Mouse (Mus musculus) neural tube, embryonic 13.5 days (tissue): Measurements from ENCODE around the gene Chst10. TPM values are rescaled to one million over a fixed set of nuclear protein-coding genes. Genes with fewer than 3 reads are reported as not detected.

ENCODE experiments used
- ATAC-seq: fragments of 200-750 bp; cut with Nextera tagmentation; 2 replicates; pipeline ENCODE4 v1.8.0; 2017; ENCODE audit warnings: low read depth, mild to moderate bottlenecking, moderate TSS enrichment, moderate library complexity
- H3K27ac ChIP-seq: fragments of 300-500 bp; sonication (generic); replicated peaks from 2 replicates; pipeline ENCODE4 v1.5.1; 2015; ENCODE audit warnings: moderate library complexity, mild to moderate bottlenecking, inconsistent platforms
- H3K27me3 ChIP-seq: fragments of 300-500 bp; sonication (generic); 2 replicates; pipeline ENCODE4 v1.6.1; 2015; ENCODE audit warnings: mild to moderate bottlenecking, inconsistent platforms
- H3K36me3 ChIP-seq: fragments of 300-500 bp; sonication (generic); 2 replicates; pipeline ENCODE4 v1.6.1; 2015; ENCODE audit warnings: mild to moderate bottlenecking, inconsistent platforms
- H3K4me1 ChIP-seq: fragments of 300-500 bp; sonication (generic); replicated peaks from 2 replicates; pipeline ENCODE4 v1.6.1; 2015; ENCODE audit warnings: inconsistent platforms
- H3K4me2 ChIP-seq: fragments of 300-500 bp; sonication (generic); 2 replicates; pipeline ENCODE4 v1.6.1; 2015; ENCODE audit warnings: inconsistent platforms, mild to moderate bottlenecking, moderate library complexity
- H3K4me3 ChIP-seq: fragments of 300-500 bp; sonication (generic); 2 replicates; pipeline ENCODE4 v1.5.1; 2015; ENCODE audit warnings: mild to moderate bottlenecking, inconsistent platforms
- H3K9ac ChIP-seq: fragments of 300-500 bp; sonication (generic); 2 replicates; pipeline ENCODE4 v1.6.1; 2015; ENCODE audit warnings: moderate library complexity, mild to moderate bottlenecking, inconsistent platforms
- H3K9me3 ChIP-seq: fragments of 300-500 bp; sonication (generic); 2 replicates; pipeline ENCODE4 v1.6.1; 2016; ENCODE audit warnings: inconsistent platforms
- WGBS: fragments of 180-500 bp; shearing (Covaris S2); methylation state at CpG from one replicate; pipeline ENCODE4 v1.1.7; 2015; 5-methylcytosine and 5-hydroxymethylcytosine counted together
- polyA plus RNA-seq: library from polyadenylated mRNA; unstranded; fragments of >200 nt; fragmentation: Nextera tagmentation; extraction: Ambion mirVana; gene quantifications from 2 replicates; pipeline ENCODE4 v1.2.1, GENCODE M21; 2015

The Chst10 gene
- polyA plus RNA-seq, 1 experiment from 2014 or later, result 40.3 TPM

- no peaks in the 10 kb centered on the region for H3K9me3 ChIP-seq
- H3K4me2 ChIP-seq, result peak overlapping the region; percentile 99
- H3K36me3 ChIP-seq, result peaks cover 17% of the 10 kb centered on the region; the same call in 1 of the 2 replicates
- 2% methylated on average over 100 of the region's 103 CpGs for WGBS
- H3K4me3 ChIP-seq, result peak overlapping the region; percentile 76
- peak; percentile 76 for ATAC-seq
- peak overlapping the region; percentile 98 for H3K27ac ChIP-seq
- H3K9ac ChIP-seq, result peak overlapping the region; percentile 93
- peaks cover 18% of the 10 kb centered on the region for H3K4me1 ChIP-seq
- peaks cover 35% of the 10 kb centered on the region for H3K27me3 ChIP-seq
These were observed 62.1 kb downstream of the Chst10 start for GRCm38 (mm10) chr1:38835568-38836476.

- H3K4me1 ChIP-seq, result peaks cover 18% of the 10 kb centered on the region
- peak overlapping the region; percentile 93; the same call in 1 of the 2 replicates for H3K9ac ChIP-seq
- 31% methylated on average over 3 of the region's 3 CpGs for WGBS
- no peak overlapping the region for H3K27ac ChIP-seq
- peak overlapping the region; percentile 76 for H3K4me3 ChIP-seq
- H3K27me3 ChIP-seq, result peaks cover 27% of the 10 kb centered on the region
- no peak for ATAC-seq
- H3K36me3 ChIP-seq, result peaks cover 22% of the 10 kb centered on the region
- H3K4me2 ChIP-seq, result peak overlapping the region; percentile 99
- no peaks in the 10 kb centered on the region for H3K9me3 ChIP-seq
These were observed 63.1 kb downstream of the Chst10 start for GRCm38 (mm10) chr1:38834899-38835298.

- Histone ChIP-seq H3K36me3 (peaks cover 3% of the 10 kb centered on the region; the same call in 1 of the 2 replicates), H3K27me3 (no peaks in the 10 kb centered on the region), H3K9ac (no peak overlapping the region), H3K4me2 (no peak overlapping the region), H3K4me3 (no peak overlapping the region), H3K27ac (no peak overlapping the region), H3K9me3 (no peaks in the 10 kb centered on the region), H3K4me1 (peaks cover 16% of the 10 kb centered on the region)
- 76% methylated on average over 2 of the region's 2 CpGs for WGBS
- ATAC-seq, result no peak
These were observed 73.0 kb downstream of the Chst10 start for GRCm38 (mm10) chr1:38824926-38825325.

GRCm38 (mm10) chr1:38823851-38824250 is 74.1 kb downstream of the Chst10 start:
- Histone ChIP-seq H3K9me3 (no peaks in the 10 kb centered on the region), H3K27ac (no peak overlapping the region), H3K9ac (no peak overlapping the region), H3K36me3 (peaks cover 5% of the 10 kb centered on the region), H3K27me3 (no peaks in the 10 kb centered on the region), H3K4me3 (no peak overlapping the region), H3K4me1 (peaks cover 16% of the 10 kb centered on the region), H3K4me2 (no peak overlapping the region)
- 66% methylated on average over 2 of the region's 2 CpGs for WGBS
- ATAC-seq, result no peak

GRCm38 (mm10) chr1:38819691-38820090 is 78.3 kb downstream of the Chst10 start:
- no peak overlapping the region for H3K4me2 ChIP-seq
- H3K27ac ChIP-seq, result no peak overlapping the region
- H3K9ac ChIP-seq, result no peak overlapping the region
- peaks cover 24% of the 10 kb centered on the region for H3K36me3 ChIP-seq
- peaks cover 33% of the 10 kb centered on the region for H3K4me1 ChIP-seq
- H3K9me3 ChIP-seq, result no peaks in the 10 kb centered on the region
- no peak for ATAC-seq
- H3K4me3 ChIP-seq, result no peak overlapping the region
- no peaks in the 10 kb centered on the region for H3K27me3 ChIP-seq

GRCm38 (mm10) chr1:38817671-38818070 is 80.3 kb downstream of the Chst10 start:
- ATAC-seq, result no peak; the same call in 1 of the 2 replicates
- Histone ChIP-seq H3K9me3 (no peaks in the 10 kb centered on the region), H3K27me3 (no peaks in the 10 kb centered on the region), H3K4me1 (peaks cover 33% of the 10 kb centered on the region), H3K27ac (peak overlapping the region; percentile 78), H3K4me3 (no peak overlapping the region), H3K9ac (no peak overlapping the region), H3K36me3 (peaks cover 34% of the 10 kb centered on the region), H3K4me2 (no peak overlapping the region)
- WGBS, result 59% methylated on average over 3 of the region's 3 CpGs

GRCm38 (mm10) chr1:38817268-38817667 is 80.7 kb downstream of the Chst10 start:
- ATAC-seq, result no peak
- 78% methylated on average over 9 of the region's 9 CpGs for WGBS

GRCm38 (mm10) chr1:38816306-38816705 is 81.7 kb downstream of the Chst10 start:
- Histone ChIP-seq H3K4me1 (peaks cover 24% of the 10 kb centered on the region), H3K4me3 (no peak overlapping the region), H3K4me2 (no peak overlapping the region), H3K36me3 (peaks cover 47% of the 10 kb centered on the region), H3K27ac (peak overlapping the region; percentile 78), H3K27me3 (no peaks in the 10 kb centered on the region), H3K9ac (no peak overlapping the region; the same call in 1 of the 2 replicates), H3K9me3 (no peaks in the 10 kb centered on the region)
- ATAC-seq, result peak; percentile 50
- 46% methylated on average over 4 of the region's 4 CpGs for WGBS

More at GRCm38 (mm10) chr1:38817268-38817667, 80.7 kb downstream of the Chst10 start:
- Histone ChIP-seq H3K27me3 (no peaks in the 10 kb centered on the region), H3K27ac (peak overlapping the region; percentile 78), H3K4me1 (peaks cover 32% of the 10 kb centered on the region), H3K36me3 (peaks cover 37% of the 10 kb centered on the region), H3K9me3 (no peaks in the 10 kb centered on the region), H3K9ac (no peak overlapping the region), H3K4me2 (no peak overlapping the region), H3K4me3 (no peak overlapping the region)

Other genes with a start within 250 kb of the Chst10 start
- gene Aff3, start 233.2 kb downstream of the Chst10 start, polyA plus RNA-seq, result 32.1 and 32.3 TPM in 2 replicates
- 13.8 and 14.5 TPM in 2 replicates for gene Lonrf2, start 61.5 kb downstream of the Chst10 start, polyA plus RNA-seq
- gene Nms, start 41.0 kb upstream of the Chst10 start, polyA plus RNA-seq, result 5.9 and 8.1 TPM in 2 replicates
- 181 and 190 TPM in 2 replicates for gene Pdcl3, start 87.4 kb upstream of the Chst10 start, polyA plus RNA-seq